Mouse (Mus musculus): Measurements from ENCODE around the gene Ric8b. TPM values are rescaled to one million over a fixed set of nuclear protein-coding genes. Genes with fewer than 3 reads are reported as not detected.

The Ric8b gene
- polyA plus RNA-seq, 1 experiment = 52.1 TPM

- DNase-seq (ENCODE audit: low read depth) = peak; percentile 62
- TF ChIP-seq POLR2A (IDR thresholded peaks at IDR 0.05; ENCODE audit: borderline replicate concordance, extremely low read depth, insufficient read depth, insufficient read length, poor library complexity, severe bottlenecking) (no peak), CTCF (IDR thresholded peaks at IDR 0.05; ENCODE audit: borderline replicate concordance, extremely low read depth, insufficient read depth, insufficient read length) (no peak)
Observed at GRCm38 (mm10) chr10:85013924-85014428, 96.6 kb downstream of the Ric8b start.

- peak; percentile 78 for DNase-seq (ENCODE audit: low read depth)
- TF ChIP-seq CTCF (IDR thresholded peaks at IDR 0.05; ENCODE audit: borderline replicate concordance, extremely low read depth, insufficient read depth, insufficient read length) (no peak), POLR2A (IDR thresholded peaks at IDR 0.05; ENCODE audit: borderline replicate concordance, extremely low read depth, insufficient read depth, insufficient read length, poor library complexity, severe bottlenecking) (no peak)
Observed at GRCm38 (mm10) chr10:85014456-85014976, 97.1 kb downstream of the Ric8b start.

DNA sequence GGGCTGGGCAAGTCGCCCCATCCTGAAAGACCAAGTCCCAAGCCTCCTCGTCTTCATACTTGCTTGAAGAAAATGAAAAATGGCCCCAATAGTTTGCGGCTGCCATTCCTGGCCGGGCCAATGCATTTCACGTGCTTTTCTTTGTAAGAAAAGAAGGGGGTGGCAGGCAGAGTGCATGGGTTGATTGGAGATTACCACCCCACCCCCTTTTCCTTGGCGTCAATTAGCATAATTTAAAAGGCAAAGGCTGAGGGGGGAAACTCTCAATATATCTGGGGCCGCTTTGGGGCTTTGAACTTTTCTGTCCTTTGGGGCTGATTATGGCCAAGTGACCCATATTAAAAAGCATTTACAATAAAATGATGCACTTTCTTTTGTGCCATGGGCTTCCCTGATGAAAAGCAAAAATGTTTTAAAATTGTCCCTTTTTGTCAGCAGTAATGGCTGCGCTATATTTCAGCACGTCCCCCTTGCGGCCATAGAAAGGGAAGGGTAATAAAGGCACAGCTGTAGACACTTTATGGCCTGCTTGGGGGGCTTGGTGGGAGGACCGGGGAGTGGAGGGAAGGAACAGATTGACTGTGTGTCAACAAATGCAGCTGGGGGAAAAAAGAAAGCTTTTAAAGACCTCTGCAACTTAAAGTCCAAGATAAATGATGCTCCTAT is 105.4 kb downstream of the Ric8b start:
- DNase-seq (ENCODE audit: low read depth) = peak; percentile 84
- TF ChIP-seq CTCF (IDR thresholded peaks at IDR 0.05; ENCODE audit: borderline replicate concordance, extremely low read depth, insufficient read depth, insufficient read length) = peak; percentile 22; the same call in 1 of the 2 replicates
- no peak for TF ChIP-seq POLR2A (IDR thresholded peaks at IDR 0.05; ENCODE audit: borderline replicate concordance, extremely low read depth, insufficient read depth, insufficient read length, poor library complexity, severe bottlenecking)

DNA sequence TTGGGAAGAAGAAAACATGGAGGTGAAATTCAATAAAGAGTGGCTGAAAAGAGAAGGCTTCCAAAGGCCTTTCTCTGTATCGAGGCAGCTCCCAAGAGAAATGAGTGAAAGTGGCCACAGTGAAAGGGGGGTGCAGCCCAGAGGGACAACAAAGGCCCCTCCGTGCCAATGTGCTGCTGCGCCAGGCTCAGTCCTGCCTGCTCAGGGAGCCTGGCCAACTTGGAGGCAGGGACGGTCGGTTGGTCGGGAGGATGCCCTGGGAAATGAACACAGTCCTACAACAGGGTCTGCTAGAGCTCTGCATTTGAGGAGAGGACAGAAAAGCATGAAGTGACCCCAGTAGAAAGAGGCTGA is 105.9 kb downstream of the Ric8b start:
- TF ChIP-seq CTCF (IDR thresholded peaks at IDR 0.05; ENCODE audit: borderline replicate concordance, extremely low read depth, insufficient read depth, insufficient read length) = no peak
- TF ChIP-seq POLR2A (IDR thresholded peaks at IDR 0.05; ENCODE audit: borderline replicate concordance, extremely low read depth, insufficient read depth, insufficient read length, poor library complexity, severe bottlenecking) = no peak
- DNase-seq (ENCODE audit: low read depth) = peak; percentile 85

DNA sequence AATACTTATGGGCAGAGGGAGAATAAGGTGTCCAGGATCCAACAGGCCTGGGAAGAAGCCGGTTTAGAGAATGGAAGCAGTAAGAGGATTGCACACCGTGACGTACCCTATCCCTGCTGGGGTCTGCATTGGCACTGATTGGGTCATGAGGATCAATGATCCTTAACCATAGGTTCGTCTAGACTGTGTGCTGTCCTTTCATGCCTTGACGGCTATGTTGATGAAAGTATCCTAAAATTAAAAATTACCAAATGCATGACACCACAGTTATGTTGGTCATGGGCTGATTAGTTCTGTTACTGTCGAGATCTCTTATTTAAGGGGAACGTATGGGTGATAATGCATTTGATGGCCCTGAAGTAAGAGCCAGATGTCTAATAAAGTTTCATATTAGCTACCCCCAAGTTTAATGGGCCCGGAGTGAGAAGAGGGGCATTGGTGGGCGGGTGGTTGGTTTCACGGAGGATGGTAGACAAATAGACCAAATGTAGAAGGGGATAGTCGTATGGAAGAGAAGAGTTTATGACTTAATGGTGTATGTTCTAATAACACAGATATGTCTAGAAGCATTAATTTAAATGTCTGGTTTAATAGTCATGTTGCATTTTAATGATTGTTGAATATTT is 108.5 kb downstream of the Ric8b start:
- DNase-seq (ENCODE audit: low read depth) = no peak
- TF ChIP-seq POLR2A (IDR thresholded peaks at IDR 0.05; ENCODE audit: borderline replicate concordance, extremely low read depth, insufficient read depth, insufficient read length, poor library complexity, severe bottlenecking) (no peak), CTCF (IDR thresholded peaks at IDR 0.05; ENCODE audit: borderline replicate concordance, extremely low read depth, insufficient read depth, insufficient read length) (no peak)

- TF ChIP-seq POLR2A (IDR thresholded peaks at IDR 0.05; ENCODE audit: borderline replicate concordance, extremely low read depth, insufficient read depth, insufficient read length, poor library complexity, severe bottlenecking) (no peak), CTCF (IDR thresholded peaks at IDR 0.05; ENCODE audit: borderline replicate concordance, extremely low read depth, insufficient read depth, insufficient read length) (no peak)
- no peak for DNase-seq (ENCODE audit: low read depth)
Observed at GRCm38 (mm10) chr10:85027619-85028175, 110.3 kb downstream of the Ric8b start.

DNA sequence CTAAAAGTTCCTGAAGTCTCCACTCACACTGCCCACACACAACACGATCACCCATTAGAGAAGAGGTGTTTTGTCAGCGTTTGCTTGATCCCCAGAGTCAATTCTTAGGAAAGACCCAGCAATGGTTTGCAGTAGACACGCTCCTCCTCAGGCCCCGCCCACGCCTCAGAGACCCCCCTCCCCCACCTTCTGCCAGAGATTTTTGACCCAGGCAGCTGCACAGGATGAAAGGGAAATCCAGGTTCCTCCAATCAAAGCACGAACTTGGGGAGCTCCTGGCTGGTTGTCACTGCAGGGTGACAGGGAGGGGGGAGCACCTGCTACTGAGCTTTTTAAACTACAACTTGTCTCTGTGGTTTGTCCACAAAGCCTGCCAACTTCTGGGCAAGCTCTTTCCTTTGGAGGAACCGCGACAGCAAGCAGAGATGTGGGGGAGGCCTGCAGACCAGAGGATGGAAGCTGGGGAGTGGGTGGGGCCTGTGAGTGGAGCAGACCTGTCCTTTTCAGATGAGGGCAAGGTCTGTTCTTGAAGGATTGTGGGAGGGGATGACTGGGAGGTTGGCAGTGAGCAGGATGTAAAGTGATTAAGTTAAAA is 117.8 kb downstream of the Ric8b start:
- TF ChIP-seq CTCF (IDR thresholded peaks at IDR 0.05; ENCODE audit: borderline replicate concordance, extremely low read depth, insufficient read depth, insufficient read length) = no peak
- TF ChIP-seq POLR2A (IDR thresholded peaks at IDR 0.05; ENCODE audit: borderline replicate concordance, extremely low read depth, insufficient read depth, insufficient read length, poor library complexity, severe bottlenecking) = no peak
- peak; percentile 33 for DNase-seq (ENCODE audit: low read depth)

- DNase-seq (ENCODE audit: low read depth) = no peak
- TF ChIP-seq POLR2A (IDR thresholded peaks at IDR 0.05; ENCODE audit: borderline replicate concordance, extremely low read depth, insufficient read depth, insufficient read length, poor library complexity, severe bottlenecking) = no peak
Observed at GRCm38 (mm10) chr10:85038147-85038546, 120.7 kb downstream of the Ric8b start.

- TF ChIP-seq POLR2A (IDR thresholded peaks at IDR 0.05; ENCODE audit: borderline replicate concordance, extremely low read depth, insufficient read depth, insufficient read length, poor library complexity, severe bottlenecking) = no peak
- TF ChIP-seq CTCF (IDR thresholded peaks at IDR 0.05; ENCODE audit: borderline replicate concordance, extremely low read depth, insufficient read depth, insufficient read length) = no peak
Observed at GRCm38 (mm10) chr10:85038852-85039251, 121.4 kb downstream of the Ric8b start.

DNA sequence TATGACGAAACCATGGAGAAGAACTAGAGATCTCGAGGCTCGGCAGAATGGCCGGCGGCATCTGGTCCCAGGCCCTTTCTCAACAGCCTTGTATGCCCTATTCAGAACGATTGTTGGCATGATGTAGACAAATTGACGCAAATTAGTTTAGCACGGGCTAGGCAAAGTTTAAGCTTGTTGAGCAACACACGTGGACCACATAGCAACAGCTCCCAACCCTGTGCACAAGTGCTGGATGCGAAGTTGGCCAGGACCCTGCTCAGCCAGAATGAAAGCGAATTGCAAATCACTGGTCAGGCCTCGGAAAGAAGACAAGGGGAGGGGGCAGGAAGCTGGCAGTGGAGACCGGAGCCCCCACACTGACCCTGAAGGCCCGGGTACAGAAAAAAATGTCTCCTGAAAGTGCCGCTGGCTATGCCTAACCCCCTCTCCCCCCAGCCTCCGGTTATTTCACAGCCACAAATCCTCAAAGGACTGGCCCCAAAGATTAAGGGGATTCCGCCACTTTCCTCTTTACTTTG is 126.8 kb downstream of the Ric8b start:
- DNase-seq (ENCODE audit: low read depth) = peak; percentile 86

More at GRCm38 (mm10) chr10:85038852-85039251, 121.4 kb downstream of the Ric8b start:
- no peak for DNase-seq (ENCODE audit: low read depth)

More for the DNA sequence above, 126.8 kb downstream of the Ric8b start:
- TF ChIP-seq CTCF (IDR thresholded peaks at IDR 0.05; ENCODE audit: borderline replicate concordance, extremely low read depth, insufficient read depth, insufficient read length) = no peak
- TF ChIP-seq POLR2A (IDR thresholded peaks at IDR 0.05; ENCODE audit: borderline replicate concordance, extremely low read depth, insufficient read depth, insufficient read length, poor library complexity, severe bottlenecking) = no peak

Measured in brain, embryonic 14.5 days (tissue).